Mouse (Mus musculus) CH12.LX (cell line): ENCODE measurements at regions not wholly inside any gene's neighbourhood (a gene's known extent, or its start where the extent isn't known, plus 50 kb on each side); places are given as distances from the start of the nearest gene placed in this dataset.

Experiments
- DNase-seq: peaks from one replicate; pipeline ENCODE4 v3.0.0-alpha.2; 2013; ENCODE audit errors: extremely low read depth
- H3K27ac ChIP-seq: 2 replicates; pipeline ENCODE4 v1.5.1; 2012; ENCODE audit warnings: low read depth, mild to moderate bottlenecking, control low read depth, moderate library complexity; ENCODE audit not compliant: insufficient read depth
- H3K27me3 ChIP-seq: replicated peaks from 2 replicates; pipeline ENCODE3; 2012; ENCODE audit warnings: inconsistent platforms
- H3K36me3 ChIP-seq, 2 experiments: replicated peaks in 1 of 2; 2 replicates each; pipeline versions ENCODE3 to v1.6.1; 2012; ENCODE audit warnings: inconsistent platforms in 1 of 2, low read length in 1 of 2, mild to moderate bottlenecking in 1 of 2, mixed read lengths in 1 of 2, moderate library complexity in 1 of 2; ENCODE audit not compliant: control insufficient read depth in 1 of 2, insufficient read depth in 1 of 2
- H3K4me1 ChIP-seq, 2 experiments: 2 replicates each; pipeline ENCODE4 v1.6.1; 2012; ENCODE audit warnings: inconsistent platforms in 1 of 2, moderate library complexity in 1 of 2; ENCODE audit not compliant: insufficient read depth in 2 of 2, control insufficient read depth in 1 of 2
- H3K4me2 ChIP-seq: 2 replicates; pipeline ENCODE4 v1.6.1; 2012; ENCODE audit warnings: low read depth, mild to moderate bottlenecking, control low read depth; ENCODE audit not compliant: poor library complexity, insufficient read depth, severe bottlenecking
- H3K4me3 ChIP-seq, 3 experiments: fragments of 150-350 bp in 1 of 3; sonication (generic) in 1 of 3; replicated peaks in 1 of 3; 2 replicates each; pipeline versions ENCODE3 to v1.5.1; 2011 to 2012; ENCODE audit warnings: low read depth in 2 of 3, low read length in 2 of 3, mild to moderate bottlenecking in 2 of 3, moderate library complexity in 2 of 3, control low read depth in 1 of 3, improper control_type of control experiment in 1 of 3, inconsistent platforms in 1 of 3, mixed read lengths in 1 of 3; ENCODE audit not compliant: poor library complexity in 1 of 3
- H3K79me2 ChIP-seq: replicated peaks from 2 replicates; pipeline ENCODE4 v1.6.1; 2012; ENCODE audit warnings: mild to moderate bottlenecking, moderate library complexity; ENCODE audit not compliant: control insufficient read depth, poor library complexity, insufficient read depth, severe bottlenecking; ENCODE audit errors: extremely low read depth
- H3K9ac ChIP-seq: 2 replicates; pipeline ENCODE4 v1.6.1; 2012; ENCODE audit warnings: low read depth, mild to moderate bottlenecking, control low read depth, moderate library complexity; ENCODE audit not compliant: insufficient read depth
- H3K9me3 ChIP-seq: replicated peaks from 2 replicates; pipeline ENCODE3; 2012; ENCODE audit warnings: low read length, inconsistent platforms, mixed read lengths
- CHD2 ChIP-seq: IDR thresholded peaks from 2 replicates; pipeline ENCODE4 v1.6.1; 2011; ENCODE audit warnings: low read length, improper control_type of control experiment
- E2F4 ChIP-seq: IDR thresholded peaks from 2 replicates; pipeline ENCODE4 v1.6.1; 2011; ENCODE audit warnings: low read depth, low read length, improper control_type of control experiment; ENCODE audit not compliant: insufficient replicate concordance
- ELF1 ChIP-seq: IDR thresholded peaks from 2 replicates; pipeline ENCODE4 v1.6.1; 2014; ENCODE audit warnings: low read depth, mild to moderate bottlenecking, inconsistent platforms, low read length, improper control_type of control experiment
- IRF4 ChIP-seq: IDR thresholded peaks from 2 replicates; pipeline ENCODE4 v1.6.1; 2014; ENCODE audit warnings: low read depth, mild to moderate bottlenecking, inconsistent platforms, low read length, improper control_type of control experiment
- MAFK ChIP-seq: IDR thresholded peaks from 2 replicates; pipeline ENCODE4 v1.6.1; 2011; ENCODE audit warnings: low read length, improper control_type of control experiment; ENCODE audit not compliant: insufficient replicate concordance
- MAX ChIP-seq: IDR thresholded peaks from 2 replicates; pipeline ENCODE4 v1.6.1; 2011; ENCODE audit warnings: low read length, improper control_type of control experiment
- NELFE ChIP-seq: IDR thresholded peaks from 2 replicates; pipeline ENCODE4 v1.6.1; 2011; ENCODE audit warnings: low read depth, low read length, improper control_type of control experiment
- PAX5 ChIP-seq: IDR thresholded peaks from 2 replicates; pipeline ENCODE4 v1.6.1; 2012; ENCODE audit warnings: low read length, inconsistent platforms, mixed read lengths
- POLR2A ChIP-seq: IDR thresholded peaks from 2 replicates; pipeline ENCODE4 v1.6.1; 2011; ENCODE audit warnings: low read depth, mild to moderate bottlenecking, improper control_type of control experiment, low read length
- POLR2AphosphoS2 ChIP-seq: IDR thresholded peaks from 2 replicates; pipeline ENCODE4 v1.6.1; 2011; ENCODE audit warnings: low read depth, low read length, improper control_type of control experiment
- RCOR1 ChIP-seq: conservative IDR thresholded peaks from 2 replicates; pipeline ENCODE4 v1.6.1; 2012; ENCODE audit warnings: low read depth, mild to moderate bottlenecking, inconsistent platforms, low read length, improper control_type of control experiment
- SMC3 ChIP-seq: IDR thresholded peaks from 2 replicates; pipeline ENCODE4 v1.6.1; 2011; ENCODE audit warnings: low read depth, low read length, improper control_type of control experiment
- UBTF ChIP-seq: IDR thresholded peaks from 2 replicates; pipeline ENCODE4 v1.6.1; 2012; ENCODE audit warnings: low read depth, mild to moderate bottlenecking, inconsistent platforms, low read length, improper control_type of control experiment, moderate library complexity
- USF2 ChIP-seq: conservative IDR thresholded peaks from 2 replicates; pipeline ENCODE4 v1.6.1; 2011; ENCODE audit warnings: low read depth, low read length, improper control_type of control experiment
- ZC3H11A ChIP-seq: IDR thresholded peaks from 2 replicates; pipeline ENCODE4 v1.6.1; 2012; ENCODE audit warnings: low read depth, mild to moderate bottlenecking, inconsistent platforms, low read length, improper control_type of control experiment
- dilution Hi-C: fragments of 300-500 bp; cut with MboI; formaldehyde crosslinking; loops from 2 replicates; pipeline ENCODE4 v1.14.3; 2020; ENCODE audit warnings: low sequenced_read_pairs; ENCODE audit not compliant: extremely low pct_unique_long_range_greater_than_20kb, extremely low pct_ligation_motif_present
- in situ Hi-C: fragments of 300-500 bp; cut with MboI; formaldehyde crosslinking; loops from 3 replicates; pipeline ENCODE4 v1.14.3; 2019; ENCODE audit warnings: low sequenced_read_pairs, low pct_ligation_motif_present, low pct_unique_long_range_greater_than_20kb, mixed read lengths

DNA sequence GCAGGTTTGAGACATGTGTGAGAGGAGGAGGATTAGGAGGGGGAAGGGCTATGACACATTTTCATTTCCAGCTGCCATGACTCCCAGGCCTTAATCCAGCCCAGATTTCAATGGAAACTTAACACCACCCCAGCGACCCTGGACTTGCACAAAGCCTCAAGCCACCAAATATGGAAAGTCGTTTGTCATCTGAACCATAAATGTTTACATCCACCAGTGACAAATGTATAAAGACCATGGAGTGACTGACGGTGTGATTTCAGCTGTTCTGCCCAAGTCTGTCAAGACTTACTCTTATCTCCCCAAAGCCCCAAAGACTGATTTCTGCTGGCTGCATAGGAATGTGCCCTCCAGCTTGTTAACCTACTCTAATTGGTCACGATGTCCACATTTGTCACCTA, 855.2 kb downstream of the Ttll7 start:
- H3K79me2 ChIP-seq = no peaks in the 10 kb centered on the region
- peaks cover 0 to 49% of the 10 kb centered on the region in 2 experiments; a peak in 2 of 4 replicates for H3K4me1 ChIP-seq
- H3K27ac ChIP-seq = no peak overlapping the region
- TF ChIP-seq UBTF = no peak
- no peak for TF ChIP-seq CHD2
- TF ChIP-seq ZC3H11A = no peak
- TF ChIP-seq IRF4 = no peak
- no peak for TF ChIP-seq PAX5
- TF ChIP-seq SMC3 = no peak
- no peak overlapping the region for H3K4me3 ChIP-seq
- dilution Hi-C loops = no loop called here
- no peak overlapping the region for H3K9ac ChIP-seq
- no peak for DNase-seq
- no peak overlapping the region for H3K4me2 ChIP-seq
- H3K9me3 ChIP-seq = no peaks in the 10 kb centered on the region
- in situ Hi-C loops = no loop called here
- H3K27me3 ChIP-seq = no peaks in the 10 kb centered on the region
- H3K36me3 ChIP-seq = no peaks in the 10 kb centered on the region

DNA sequence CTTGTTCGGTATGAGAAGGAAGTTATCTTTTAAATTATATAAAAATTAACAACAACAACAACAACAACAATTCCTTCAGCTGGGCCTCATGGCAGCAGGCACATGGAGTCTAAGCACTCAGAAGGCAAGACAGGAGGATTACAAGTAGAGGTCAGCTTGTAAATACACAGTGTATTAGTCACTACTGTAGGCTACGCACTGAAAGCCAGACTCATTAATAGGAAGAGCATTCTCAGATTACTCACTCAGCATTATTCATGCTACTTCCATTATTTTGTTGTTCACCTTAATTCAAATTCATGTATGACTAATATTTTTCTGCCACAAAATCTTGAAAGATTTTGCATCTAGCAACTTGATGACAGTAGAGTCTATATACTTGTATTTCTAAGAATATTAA, 831.6 kb downstream of the Ttll7 start:
- TF ChIP-seq NELFE = no peak
- TF ChIP-seq, all 38 proteins: peak for 0
- Histone ChIP-seq H3K9me3 (no peaks in the 10 kb centered on the region), H3K36me3 (no peaks in the 10 kb centered on the region), H3K4me2 (no peak overlapping the region), H3K79me2 (no peaks in the 10 kb centered on the region), H3K4me3 (no peak overlapping the region), H3K27me3 (no peaks in the 10 kb centered on the region), H3K9ac (no peak overlapping the region), H3K27ac (no peak overlapping the region), H3K4me1 (peaks cover 0 to 3% of the 10 kb centered on the region in 2 experiments; a peak in 1 of 4 replicates)
- in situ Hi-C loops (no loop called here), dilution Hi-C loops (no loop called here)
- DNase-seq = no peak

DNA sequence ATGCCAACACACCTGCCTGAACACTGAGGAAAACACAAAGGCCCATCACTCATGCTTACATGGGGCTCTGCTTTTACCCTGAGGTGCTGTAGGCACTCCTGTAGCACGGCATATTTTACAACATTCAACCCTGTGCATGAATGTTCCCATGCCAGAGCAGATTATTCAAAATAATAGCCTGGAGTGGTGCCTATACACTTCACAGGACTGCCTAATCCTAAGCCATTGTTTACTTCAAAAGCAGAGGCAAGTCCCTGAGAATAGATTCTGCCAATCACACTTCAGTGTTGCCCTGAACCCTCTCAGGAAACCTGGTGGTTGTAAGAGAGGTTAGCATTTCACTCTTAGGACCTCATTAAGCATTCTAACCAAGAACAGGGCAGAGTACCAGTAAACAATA, 828.1 kb downstream of the Ttll7 start:
- dilution Hi-C loops = no loop called here
- no peak for DNase-seq
- TF ChIP-seq MAFK (no peak), USF2 (no peak), POLR2A (no peak), RCOR1 (no peak), ELF1 (no peak), MAX (no peak), POLR2AphosphoS2 (no peak), E2F4 (no peak)
- TF ChIP-seq, all 38 proteins: peak for 0
- H3K79me2 ChIP-seq = no peaks in the 10 kb centered on the region
- H3K4me1 ChIP-seq = peaks cover 0 to 3% of the 10 kb centered on the region in 2 experiments; a peak in 1 of 4 replicates
- H3K27ac ChIP-seq = no peak overlapping the region
- no peaks in the 10 kb centered on the region for H3K27me3 ChIP-seq
- in situ Hi-C loops = no loop called here
- H3K9me3 ChIP-seq = no peaks in the 10 kb centered on the region
- H3K4me3 ChIP-seq = no peak overlapping the region
- H3K4me2 ChIP-seq = no peak overlapping the region
- no peaks in the 10 kb centered on the region for H3K36me3 ChIP-seq
- H3K9ac ChIP-seq = no peak overlapping the region
